Mouse (Mus musculus): Measurements from ENCODE around the gene Cep170b.

DNA sequence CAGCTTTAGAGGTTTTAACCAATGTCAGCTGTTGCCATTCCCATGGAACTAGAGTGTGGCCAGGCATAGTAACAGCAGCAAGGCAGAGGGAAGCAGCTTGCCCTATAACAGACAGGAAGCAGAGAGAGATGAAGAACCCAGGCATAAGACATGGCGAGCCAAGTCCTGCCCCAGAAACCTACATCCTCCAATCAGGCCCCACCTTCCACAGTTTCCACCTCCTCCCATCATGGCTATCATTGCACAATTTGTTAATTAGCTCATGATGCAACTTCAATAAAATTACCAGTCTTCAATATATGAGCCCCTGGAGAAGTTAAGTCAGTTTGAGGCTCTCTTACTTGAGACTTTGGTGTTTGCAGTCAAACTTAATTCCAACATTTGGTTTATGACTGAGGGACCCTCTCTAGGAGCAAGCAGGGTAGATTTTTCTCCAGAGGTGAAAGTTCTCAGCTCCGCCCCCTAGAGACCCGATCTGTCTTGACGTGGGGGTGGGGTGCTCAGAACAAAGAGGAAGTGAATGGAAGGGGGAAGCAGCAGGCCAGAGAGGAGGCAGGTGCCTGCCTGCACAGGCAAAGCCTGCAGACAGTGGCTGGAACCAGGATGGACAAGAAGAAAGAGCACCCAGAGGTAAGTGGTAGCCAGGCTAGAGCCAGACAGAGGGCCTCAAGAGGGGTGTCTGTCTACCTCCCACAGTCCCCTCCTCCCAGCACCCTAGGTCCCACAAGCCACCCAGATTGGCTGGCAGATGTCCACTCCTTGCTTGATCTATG is 40.1 kb downstream of the Cep170b start, which contains the start of gene Pld4:
- TF ChIP-seq CTCF (IDR thresholded peaks at IDR 0.05; ENCODE audit: low read depth) (no peak), EP300 (IDR thresholded peaks at IDR 0.05; ENCODE audit: low read depth) (no peak)

Measured in liver, embryonic 14.5 days (tissue).